Mouse (Mus musculus): Measurements from ENCODE around the gene Ralgps1.

DNA sequence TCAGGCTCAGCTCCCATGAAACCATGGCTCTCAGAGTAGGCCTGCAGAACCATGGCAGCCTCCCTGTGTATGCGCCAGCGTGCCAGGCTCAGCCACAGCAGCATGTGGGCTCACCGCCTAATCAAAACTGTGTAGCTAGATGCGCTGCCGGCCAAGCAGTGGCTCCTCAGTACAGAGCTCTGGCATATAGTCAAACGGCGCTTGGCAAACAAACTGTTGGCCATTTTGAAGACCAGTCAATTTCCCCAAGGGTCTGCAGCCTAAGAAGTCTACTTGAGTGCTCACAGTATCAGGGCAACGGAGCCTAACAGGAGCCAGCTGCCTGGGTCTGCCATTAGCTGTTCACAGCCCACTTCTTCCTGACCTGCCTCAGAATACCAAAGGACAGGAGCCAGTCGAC is 61.9 kb downstream of the Ralgps1 start:
- TF ChIP-seq CTCF (IDR thresholded peaks at IDR 0.05; ENCODE audit: insufficient read depth, low read depth, low read length): no peak
- no peak for TF ChIP-seq POLR2A (IDR thresholded peaks at IDR 0.05; ENCODE audit: insufficient read depth, low read depth, low read length)
